Mouse (Mus musculus) left cerebral cortex, adult 11 months (tissue): ENCODE measurements at regions not wholly inside any gene's neighbourhood (a gene's known extent, or its start where the extent isn't known, plus 50 kb on each side); places are given as distances from the start of the nearest gene placed in this dataset.
"Not testable (repeated sequence)": the region's sequence is repeated elsewhere in the genome, so short reads cannot be mapped to it uniquely, and the experiment has no call there.

Experiments
- DNase-seq: peaks from one replicate; pipeline ENCODE4 v3.0.0; 2022; ENCODE audit warnings: low spot score

GRCm38 (mm10) chr9:115799330-115799729 is 109.9 kb upstream of the Gadl1 start:
- DNase-seq: no peak

- no peak for DNase-seq
Observed at GRCm38 (mm10) chr9:115800624-115801023, 108.6 kb upstream of the Gadl1 start.

- DNase-seq: no peak
Observed at GRCm38 (mm10) chr9:115803071-115803470, 106.2 kb upstream of the Gadl1 start.

- no peak for DNase-seq
Observed at GRCm38 (mm10) chr9:115805224-115805623, 104.0 kb upstream of the Gadl1 start.

GRCm38 (mm10) chr9:115806018-115806702 is 103.1 kb upstream of the Gadl1 start:
- DNase-seq: no peak

- DNase-seq: no peak
Observed at GRCm38 (mm10) chr9:115840186-115840585, 69.1 kb upstream of the Gadl1 start.

- DNase-seq: no peak
Observed at GRCm38 (mm10) chr9:115840791-115841190, 68.5 kb upstream of the Gadl1 start.

- DNase-seq: no peak
Observed at GRCm38 (mm10) chr9:115841684-115842083, 67.6 kb upstream of the Gadl1 start.

- DNase-seq: no peak
Observed at GRCm38 (mm10) chr9:115844340-115844739, 64.9 kb upstream of the Gadl1 start.

- no peak for DNase-seq
Observed at GRCm38 (mm10) chr9:115845091-115845490, 64.2 kb upstream of the Gadl1 start.

GRCm38 (mm10) chr9:115847289-115848074 is 61.8 kb upstream of the Gadl1 start:
- no peak for DNase-seq

- not testable (repeated sequence) for DNase-seq
Observed at GRCm38 (mm10) chr9:115853210-115853842, 55.9 kb upstream of the Gadl1 start.

GRCm38 (mm10) chr9:115857301-115857700 is 52.0 kb upstream of the Gadl1 start:
- no peak for DNase-seq

- no peak for DNase-seq
Observed at GRCm38 (mm10) chr9:115858848-115859247, 50.4 kb upstream of the Gadl1 start.
